Mouse (Mus musculus) MEL (cell line): ENCODE measurements around the gene Myrf.

Experiments used
- CTCF ChIP-seq, 3 experiments: IDR thresholded peaks in 2 of 3; conservative IDR thresholded peaks in 1 of 3; 2 replicates each; pipeline ENCODE4 v1.5.1; 2011 to 2012; ENCODE audit warnings: low read length in 3 of 3, low read depth in 2 of 3, mild to moderate bottlenecking in 2 of 3, improper control_type of control experiment in 1 of 3, inconsistent platforms in 1 of 3, mixed read lengths in 1 of 3, moderate library complexity in 1 of 3; ENCODE audit not compliant: control insufficient read depth in 1 of 3, insufficient read depth in 1 of 3, poor library complexity in 1 of 3, severe bottlenecking in 1 of 3
- POLR2A ChIP-seq, 2 experiments: IDR thresholded peaks; 2 replicates each; pipeline ENCODE4 v1.6.1; 2011 to 2012; ENCODE audit warnings: low read length in 2 of 2, mild to moderate bottlenecking in 2 of 2, control low read depth in 1 of 2, improper control_type of control experiment in 1 of 2, low read depth in 1 of 2, moderate library complexity in 1 of 2; ENCODE audit not compliant: control insufficient read depth in 1 of 2, insufficient read depth in 1 of 2, poor library complexity in 1 of 2

- TF ChIP-seq CTCF (IDR thresholded peaks at IDR 0.05 in 2 of 3, conservative IDR thresholded peaks at IDR 0.05 in 1 of 3; ENCODE audit: control insufficient read depth in 1 of 3, insufficient read depth in 1 of 3, low read depth in 2 of 3, low read length in 3 of 3, poor library complexity in 1 of 3, severe bottlenecking in 1 of 3): no peak
- no peak for TF ChIP-seq POLR2A (IDR thresholded peaks at IDR 0.05; ENCODE audit: control insufficient read depth in 1 of 2, insufficient read depth in 1 of 2, low read depth in 1 of 2, low read length in 2 of 2, poor library complexity in 1 of 2)
Observed at GRCm38 (mm10) chr19:10223561-10223960, 17.0 kb downstream of the Myrf start.
